Mouse (Mus musculus) neutrophil, adult 83 days (primary cell): ENCODE results near the gene Defb46. TPM values are rescaled to one million over a fixed set of nuclear protein-coding genes. Genes with fewer than 3 reads are reported as not detected.

Experiments used
- total RNA-seq, 2 experiments: library from RNA; stranded (reverse); gene quantifications; one replicate each; pipeline ENCODE4 v1.2.4; 2023

The Defb46 gene
- total RNA-seq: not detected

GRCm38 (mm10) chr8:19239616-19240015 lies at the start of gene Defb46:
Defb46 (plus strand) TSS chr8:19239916.

DNA sequence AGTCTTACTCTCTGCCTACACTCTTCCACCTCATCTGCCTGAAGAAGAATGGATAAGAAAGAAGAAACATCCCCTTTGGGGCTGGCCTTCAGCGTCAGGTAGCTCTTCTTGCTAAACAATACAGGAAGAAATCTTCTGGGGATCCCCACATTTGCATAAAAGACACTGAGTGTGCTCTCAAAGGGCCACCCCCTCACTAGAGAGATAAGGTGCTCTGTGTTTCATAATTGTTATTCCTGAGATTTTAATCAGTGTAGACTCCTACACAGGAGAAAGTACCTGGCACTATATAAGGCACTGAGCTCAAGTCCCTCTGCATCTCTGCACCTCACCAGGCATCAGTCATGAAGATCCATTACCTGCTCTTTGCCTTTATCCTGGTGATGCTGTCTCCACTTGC lies 14.6 kb upstream of the Defb46 start, which contains the start of gene Defb6:
Defb6 (plus strand) TSS at position 318 of the 400 bp plus-strand sequence.

DNA sequence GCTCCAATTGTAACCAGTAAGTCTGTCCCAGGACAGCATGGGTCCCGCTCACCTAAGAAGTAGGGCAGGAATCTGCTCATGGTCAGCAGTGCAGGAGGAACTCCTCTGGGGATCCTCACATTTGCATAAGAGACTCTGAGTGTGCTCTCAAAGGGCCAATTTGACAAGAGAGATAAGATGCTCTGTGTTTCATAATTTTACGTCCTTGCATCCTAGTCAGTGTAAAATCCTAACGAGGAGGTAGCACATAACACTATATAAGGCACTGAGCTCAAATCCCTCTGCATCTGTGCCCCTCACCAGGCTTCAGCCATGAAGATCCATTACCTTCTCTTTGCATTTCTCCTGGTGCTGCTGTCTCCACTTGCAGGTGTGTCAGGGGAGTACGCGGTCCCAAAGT lies 7.6 kb downstream of the Defb46 start, which contains the start of gene Defb5:
Defb5 (plus strand) TSS at position 301 of the 400 bp plus-strand sequence.

Other genes starting within 250 kb of the Defb46 start
- not detected for gene Defb37, start 248.9 kb upstream of the Defb46 start, total RNA-seq
- not detected for gene Defb38, start 213.3 kb upstream of the Defb46 start, total RNA-seq
- not detected for gene Defb39, start 175.1 kb upstream of the Defb46 start, total RNA-seq
- gene Defb12, start 125.1 kb upstream of the Defb46 start, total RNA-seq: not detected
- gene Defb34, start 116.2 kb upstream of the Defb46 start, total RNA-seq: not detected
- not detected for gene Gm45826, start 99.1 kb upstream of the Defb46 start, total RNA-seq
- gene Defb14, start 45.6 kb upstream of the Defb46 start, total RNA-seq: not detected
- gene Defb4, start 41.2 kb upstream of the Defb46 start, total RNA-seq: not detected
- not detected for gene Defb6, start 14.4 kb upstream of the Defb46 start, total RNA-seq
- not detected for gene Defb5, start 7.7 kb downstream of the Defb46 start, total RNA-seq
- not detected for gene Defb3, start 53.4 kb downstream of the Defb46 start, total RNA-seq
- gene Defb8, start 207.7 kb downstream of the Defb46 start, total RNA-seq: not detected